Mouse (Mus musculus): Measurements from ENCODE around the gene Map3k13. TPM values are rescaled to one million over a fixed set of nuclear protein-coding genes. Genes with fewer than 3 reads are reported as not detected.

Map3k13 gene
- total and polyA plus RNA-seq, 2 experiments from 2014 or later: 0.33 to 1.0 TPM

DNA sequence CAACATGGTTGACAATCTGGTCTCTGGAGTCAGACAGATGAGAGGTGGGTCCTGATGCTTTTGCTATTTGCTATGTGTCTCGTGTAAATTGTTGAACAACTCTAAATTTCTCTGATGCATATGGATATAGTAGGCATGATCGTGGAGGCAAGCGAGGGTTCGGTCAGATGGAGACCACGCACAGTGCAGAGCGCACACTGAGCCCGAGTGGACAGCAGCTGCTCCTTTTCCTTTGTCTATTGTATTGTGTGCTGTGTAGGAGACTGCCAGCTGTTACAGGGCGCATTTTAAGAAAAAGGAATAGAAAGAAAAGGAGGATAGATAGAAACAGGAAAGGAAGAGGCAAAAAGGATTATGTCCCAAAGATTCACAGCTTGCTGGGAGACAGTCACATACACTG, 64.7 kb downstream of the Map3k13 start:
- no peak for DNase-seq (ENCODE audit: low spot score)
- H3K4me2 ChIP-seq (ENCODE audit: low read depth, low read length): no peak overlapping the region
- no peaks in the 10 kb centered on the region for H3K36me3 ChIP-seq (replicated peaks; ENCODE audit: control insufficient read depth, insufficient read depth, low read length)
- TF ChIP-seq EP300 (IDR thresholded peaks at IDR 0.05; ENCODE audit: low read depth) (no peak), CTCF (IDR thresholded peaks at IDR 0.05; ENCODE audit: low read depth) (no peak)
- no peak overlapping the region for H3K27ac ChIP-seq (ENCODE audit: low read depth)
- H3K9ac ChIP-seq (replicated peaks; ENCODE audit: low read depth, low read length): no peak overlapping the region
- H3K27me3 ChIP-seq (ENCODE audit: control insufficient read depth, insufficient read depth, low read length): no peaks in the 10 kb centered on the region
- no peaks in the 10 kb centered on the region for H3K9me3 ChIP-seq (replicated peaks; ENCODE audit: control insufficient read depth, low read length)
- H3K4me3 ChIP-seq (ENCODE audit: low read depth, low read length): no peak overlapping the region
- no peak for ATAC-seq (ENCODE audit: insufficient read depth, low read depth)
- 86% methylated on average over 8 of the region's 8 CpGs for WGBS
- no peaks in the 10 kb centered on the region for H3K4me1 ChIP-seq (ENCODE audit: control insufficient read depth, insufficient read depth)

DNA sequence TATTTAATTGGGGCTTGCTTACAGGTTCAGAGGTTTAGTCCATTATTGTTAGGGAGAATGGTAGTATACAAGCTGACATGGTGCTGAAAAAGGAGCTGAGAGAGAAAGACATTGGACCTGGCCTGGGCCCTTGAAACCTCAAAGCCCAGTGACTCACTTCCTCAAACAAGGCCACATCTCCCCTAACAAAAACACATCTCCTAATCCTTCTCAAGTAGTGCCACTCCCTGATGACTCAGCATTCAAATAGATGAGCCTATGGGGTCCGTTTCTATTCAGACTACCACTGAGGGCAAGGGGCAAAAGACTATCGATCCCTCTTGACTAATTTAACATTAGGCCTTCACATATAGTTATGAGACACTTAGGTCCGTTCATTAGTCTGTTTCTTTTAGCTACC, 68.3 kb downstream of the Map3k13 start:
- 80% methylated on average over 3 of the region's 3 CpGs for WGBS
- no peak for TF ChIP-seq CTCF (IDR thresholded peaks at IDR 0.05; ENCODE audit: low read depth)
- TF ChIP-seq EP300 (IDR thresholded peaks at IDR 0.05; ENCODE audit: low read depth): no peak
- Histone ChIP-seq H3K9me3 (replicated peaks; ENCODE audit: control insufficient read depth, low read length) (no peaks in the 10 kb centered on the region), H3K36me3 (replicated peaks; ENCODE audit: control insufficient read depth, insufficient read depth, low read length) (no peaks in the 10 kb centered on the region), H3K27ac (ENCODE audit: low read depth) (no peak overlapping the region), H3K4me2 (ENCODE audit: low read depth, low read length) (no peak overlapping the region), H3K9ac (replicated peaks; ENCODE audit: low read depth, low read length) (no peak overlapping the region), H3K27me3 (ENCODE audit: control insufficient read depth, insufficient read depth, low read length) (no peaks in the 10 kb centered on the region), H3K4me1 (ENCODE audit: control insufficient read depth, insufficient read depth) (no peaks in the 10 kb centered on the region), H3K4me3 (ENCODE audit: low read depth, low read length) (no peak overlapping the region)
- DNase-seq (ENCODE audit: low spot score): no peak
- ATAC-seq (ENCODE audit: insufficient read depth, low read depth): no peak

DNA sequence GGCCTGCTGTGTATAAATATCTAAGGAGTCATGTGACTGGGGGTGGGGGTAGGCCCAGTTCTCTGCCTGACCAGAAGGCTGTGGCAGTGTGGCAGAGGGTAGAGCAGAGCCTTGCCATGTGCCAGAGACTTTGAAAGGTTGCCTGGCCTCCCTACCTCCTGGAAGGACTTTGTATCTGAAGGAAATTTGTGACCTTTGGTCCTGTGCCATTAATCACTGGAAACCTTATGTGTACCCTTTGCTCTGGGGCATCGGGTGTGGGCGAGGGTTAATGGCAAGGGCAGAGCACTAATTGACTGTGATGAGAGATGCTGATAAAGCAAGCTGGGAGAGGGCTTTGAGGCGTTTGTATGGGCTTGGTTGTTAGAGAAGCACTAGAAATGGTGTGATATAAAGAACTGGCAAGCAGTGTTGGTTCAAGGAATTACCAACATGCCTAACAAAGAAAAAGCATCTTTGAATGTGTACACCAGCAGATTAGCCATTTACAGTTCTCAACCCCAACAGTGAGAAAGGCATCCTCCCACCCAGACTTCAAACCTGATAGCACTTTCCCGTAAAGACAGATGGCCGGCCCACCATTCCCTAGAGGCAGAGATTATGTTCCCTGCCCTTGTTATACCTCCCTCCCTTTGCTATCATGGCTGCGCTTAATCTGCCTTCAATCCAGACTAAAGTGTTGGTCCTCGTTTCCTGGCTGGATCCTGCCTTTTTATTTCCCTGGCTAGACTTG, 71.3 kb downstream of the Map3k13 start:
- no peak overlapping the region for H3K4me2 ChIP-seq (ENCODE audit: low read depth, low read length)
- 49% methylated on average over 7 of the region's 7 CpGs for WGBS
- H3K9me3 ChIP-seq (replicated peaks; ENCODE audit: control insufficient read depth, low read length): no peaks in the 10 kb centered on the region
- no peaks in the 10 kb centered on the region for H3K27me3 ChIP-seq (ENCODE audit: control insufficient read depth, insufficient read depth, low read length)
- DNase-seq (ENCODE audit: low spot score): no peak
- H3K9ac ChIP-seq (replicated peaks; ENCODE audit: low read depth, low read length): no peak overlapping the region
- ATAC-seq (ENCODE audit: insufficient read depth, low read depth): no peak
- H3K27ac ChIP-seq (ENCODE audit: low read depth): no peak overlapping the region
- H3K4me3 ChIP-seq (ENCODE audit: low read depth, low read length): no peak overlapping the region
- no peaks in the 10 kb centered on the region for H3K36me3 ChIP-seq (replicated peaks; ENCODE audit: control insufficient read depth, insufficient read depth, low read length)
- no peaks in the 10 kb centered on the region for H3K4me1 ChIP-seq (ENCODE audit: control insufficient read depth, insufficient read depth)
- TF ChIP-seq CTCF (IDR thresholded peaks at IDR 0.05; ENCODE audit: low read depth): no peak
- TF ChIP-seq EP300 (IDR thresholded peaks at IDR 0.05; ENCODE audit: low read depth): no peak

DNA sequence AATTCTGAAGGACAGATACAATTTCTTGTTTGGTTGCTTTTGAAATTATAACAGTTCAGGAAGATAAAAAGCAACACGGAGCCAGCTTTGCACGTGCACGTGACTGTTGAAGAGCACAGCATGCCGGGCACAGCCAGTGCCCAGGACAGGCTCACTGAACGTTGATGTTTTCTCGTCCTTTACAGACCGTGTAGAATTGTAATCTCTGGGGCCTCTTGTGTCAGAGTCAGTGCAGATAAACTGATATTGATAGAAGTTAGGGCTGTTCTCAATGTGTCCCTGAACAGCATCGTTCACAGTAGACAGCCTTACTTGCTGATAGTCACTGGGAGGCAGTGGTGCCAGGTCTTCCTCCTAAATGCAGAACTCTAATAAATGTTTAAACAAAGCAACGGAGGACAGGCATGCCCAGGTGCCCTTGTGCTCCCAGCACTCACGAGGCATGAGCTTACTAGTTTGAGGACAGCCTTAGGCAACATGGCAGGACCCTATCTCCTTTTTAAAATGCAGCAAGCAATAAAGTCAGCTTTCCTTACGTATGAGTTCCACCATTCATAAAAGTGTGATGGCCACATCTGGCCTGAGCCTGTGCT, 71.9 kb downstream of the Map3k13 start:
- WGBS: 61% methylated on average over 11 of the region's 11 CpGs
- no peaks in the 10 kb centered on the region for H3K27me3 ChIP-seq (ENCODE audit: control insufficient read depth, insufficient read depth, low read length)
- H3K4me1 ChIP-seq (ENCODE audit: control insufficient read depth, insufficient read depth): no peaks in the 10 kb centered on the region
- no peaks in the 10 kb centered on the region for H3K36me3 ChIP-seq (replicated peaks; ENCODE audit: control insufficient read depth, insufficient read depth, low read length)
- no peak for TF ChIP-seq EP300 (IDR thresholded peaks at IDR 0.05; ENCODE audit: low read depth)
- no peak for TF ChIP-seq CTCF (IDR thresholded peaks at IDR 0.05; ENCODE audit: low read depth)
- no peak for DNase-seq (ENCODE audit: low spot score)
- ATAC-seq (ENCODE audit: insufficient read depth, low read depth): no peak
- no peaks in the 10 kb centered on the region for H3K9me3 ChIP-seq (replicated peaks; ENCODE audit: control insufficient read depth, low read length)
- no peak overlapping the region for H3K4me3 ChIP-seq (ENCODE audit: low read depth, low read length)
- H3K4me2 ChIP-seq (ENCODE audit: low read depth, low read length): no peak overlapping the region
- no peak overlapping the region for H3K27ac ChIP-seq (ENCODE audit: low read depth)
- H3K9ac ChIP-seq (replicated peaks; ENCODE audit: low read depth, low read length): no peak overlapping the region

DNA sequence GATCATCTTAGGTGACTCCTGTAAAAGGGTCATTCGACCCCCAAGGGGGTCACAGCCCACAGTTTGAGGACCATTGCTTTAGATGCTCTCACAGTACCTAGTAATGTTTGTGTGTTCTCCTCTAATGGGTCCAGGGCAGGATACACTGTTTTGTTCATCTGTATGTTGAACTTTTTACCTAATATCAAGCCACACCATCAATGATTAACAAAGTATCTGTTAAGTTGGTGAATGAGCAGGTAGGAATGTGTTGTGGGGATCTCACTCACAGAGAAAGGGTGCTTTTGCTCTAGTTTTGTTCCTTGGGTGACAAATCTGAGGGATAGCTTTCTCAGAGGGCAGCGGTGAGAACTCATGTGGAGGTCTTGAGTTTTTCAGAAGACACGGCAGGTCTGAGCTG, 73.6 kb downstream of the Map3k13 start:
- TF ChIP-seq EP300 (IDR thresholded peaks at IDR 0.05; ENCODE audit: low read depth): no peak
- TF ChIP-seq CTCF (IDR thresholded peaks at IDR 0.05; ENCODE audit: low read depth): no peak
- Histone ChIP-seq H3K4me2 (ENCODE audit: low read depth, low read length) (no peak overlapping the region), H3K4me1 (ENCODE audit: control insufficient read depth, insufficient read depth) (no peaks in the 10 kb centered on the region), H3K27ac (ENCODE audit: low read depth) (no peak overlapping the region), H3K4me3 (ENCODE audit: low read depth, low read length) (no peak overlapping the region), H3K9ac (replicated peaks; ENCODE audit: low read depth, low read length) (no peak overlapping the region), H3K36me3 (replicated peaks; ENCODE audit: control insufficient read depth, insufficient read depth, low read length) (no peaks in the 10 kb centered on the region), H3K27me3 (ENCODE audit: control insufficient read depth, insufficient read depth, low read length) (no peaks in the 10 kb centered on the region), H3K9me3 (replicated peaks; ENCODE audit: control insufficient read depth, low read length) (no peaks in the 10 kb centered on the region)
- no peak for ATAC-seq (ENCODE audit: insufficient read depth, low read depth)
- DNase-seq (ENCODE audit: low spot score): no peak
- 80% methylated on average over 3 of the region's 3 CpGs for WGBS

DNA sequence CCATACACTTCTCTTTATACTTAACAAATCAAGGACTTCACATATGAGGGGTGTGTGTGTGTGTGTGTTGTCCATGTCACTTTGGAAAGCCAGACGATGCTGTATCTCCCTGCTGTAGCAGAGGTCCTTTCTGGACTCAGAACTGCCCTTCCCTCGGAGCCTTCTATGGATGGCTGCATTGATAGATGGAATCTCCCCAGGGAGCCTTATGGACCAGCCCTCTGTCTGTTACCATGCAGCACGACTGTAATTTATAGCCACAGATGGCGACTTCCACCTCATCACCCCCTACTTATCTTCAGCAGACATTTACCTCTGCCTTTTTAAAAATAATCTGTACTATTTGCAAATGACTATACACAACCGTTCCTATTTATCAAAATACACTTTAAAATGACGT, 74.5 kb downstream of the Map3k13 start:
- no peaks in the 10 kb centered on the region for H3K9me3 ChIP-seq (replicated peaks; ENCODE audit: control insufficient read depth, low read length)
- no peak for TF ChIP-seq CTCF (IDR thresholded peaks at IDR 0.05; ENCODE audit: low read depth)
- no peaks in the 10 kb centered on the region for H3K36me3 ChIP-seq (replicated peaks; ENCODE audit: control insufficient read depth, insufficient read depth, low read length)
- H3K4me1 ChIP-seq (ENCODE audit: control insufficient read depth, insufficient read depth): no peaks in the 10 kb centered on the region
- ATAC-seq (ENCODE audit: insufficient read depth, low read depth) (no peak), DNase-seq (ENCODE audit: low spot score) (no peak)
- 54% methylated on average over 6 of the region's 6 CpGs for WGBS
- H3K4me2 ChIP-seq (ENCODE audit: low read depth, low read length): no peak overlapping the region
- H3K4me3 ChIP-seq (ENCODE audit: low read depth, low read length): no peak overlapping the region
- no peaks in the 10 kb centered on the region for H3K27me3 ChIP-seq (ENCODE audit: control insufficient read depth, insufficient read depth, low read length)
- no peak overlapping the region for H3K27ac ChIP-seq (ENCODE audit: low read depth)
- H3K9ac ChIP-seq (replicated peaks; ENCODE audit: low read depth, low read length): no peak overlapping the region
